14 mouse cellular contexts compared by ENCODE assay signal in genomic region chr14:104905706-104906105, GRCm38 (mm10).
"Had no signal": no experiment of that assay in that cellular context is flagged by ENCODE, and none has a peak within 500 bp of the region (broad histone marks: within the 10 kb centered on the region; RNA-seq: fewer than 3 reads in every experiment).

No protein-coding gene starts in this region.

- H3K36me3 ChIP-seq: kidney, embryonic 15.5 days; limb, embryonic 13.5 days; liver, embryonic 12.5 days; midbrain, embryonic 12.5 days; stomach, embryonic 15.5 days had no signal

- H3K4me2 ChIP-seq: kidney, embryonic 15.5 days; limb, embryonic 13.5 days; liver, embryonic 12.5 days; midbrain, embryonic 12.5 days; stomach, embryonic 15.5 days had no signal

- H3K4me3 ChIP-seq: kidney, embryonic 15.5 days; limb, embryonic 13.5 days; liver, embryonic 12.5 days; megakaryocyte, embryonic 14.5 days; midbrain, embryonic 12.5 days; stomach, embryonic 15.5 days had no signal

- H3K4me1 ChIP-seq: kidney, embryonic 15.5 days; limb, embryonic 13.5 days; liver, embryonic 12.5 days; midbrain, embryonic 12.5 days; stomach, embryonic 15.5 days had no signal

- DNase-seq: kidney, postnatal 14 days; left cerebral cortex, postnatal 4 days; lung, adult 18-20 months; lung, postnatal 10 days; lung, postnatal 4 days; right cerebral cortex, postnatal 14 days; thymus, postnatal 4 days had no signal

- ATAC-seq: liver, embryonic 12.5 days; midbrain, embryonic 16.5 days had no signal

- H3K9ac ChIP-seq: kidney, embryonic 15.5 days; limb, embryonic 13.5 days; liver, embryonic 12.5 days; midbrain, embryonic 12.5 days; stomach, embryonic 15.5 days had no signal

- H3K27ac ChIP-seq: kidney, embryonic 15.5 days; limb, embryonic 13.5 days; liver, embryonic 12.5 days; midbrain, embryonic 12.5 days; stomach, embryonic 15.5 days had no signal

- H3K27me3 ChIP-seq: kidney, embryonic 15.5 days; limb, embryonic 13.5 days; liver, embryonic 12.5 days; megakaryocyte, embryonic 14.5 days; midbrain, embryonic 12.5 days; stomach, embryonic 15.5 days had no signal

- H3K9me3 ChIP-seq: limb, embryonic 13.5 days; midbrain, embryonic 12.5 days; stomach, embryonic 15.5 days had no signal
